Mouse (Mus musculus) adrenal gland, postnatal 4 days (tissue): ENCODE results near the gene Calu. TPM values are rescaled to one million over a fixed set of nuclear protein-coding genes. Genes with fewer than 3 reads are reported as not detected.
"Not testable (repeated sequence)": the region's sequence is repeated elsewhere in the genome, so short reads cannot be mapped to it uniquely, and the experiment has no call there.

Experiments
- DNase-seq, 2 experiments: peaks; one replicate each; pipeline ENCODE4 v3.0.0; 2021 to 2022; ENCODE audit warnings: low spot score in 2 of 2, mixed read lengths in 2 of 2
- long read RNA-seq, 2 experiments: library from polyadenylated mRNA; stranded (forward); transcript quantifications; one replicate each; pipeline ENCODE4 v2.0.0; 2021
- total RNA-seq, 2 experiments: library from RNA; stranded (reverse); gene quantifications; 2 replicates each; pipeline ENCODE4 v1.2.3; 2021

Calu gene
- 100 to 1,000 TPM; 194 to 202 TPM for total RNA-seq
- long read RNA-seq, experiment 1, transcript Calu-201 (7 exons, 3,229 nt): major isoform, 47 of 96 reads
- long read RNA-seq, experiment 1, transcript Calu-202 (7 exons, 2,670 nt): minor isoform, 23 of 96 reads
- long read RNA-seq, experiment 1, partial matches to known transcripts: 7 of 96 reads
- long read RNA-seq, experiment 1, other reads (novel, unspliced or antisense): 19 of 96 reads
- long read RNA-seq, experiment 2, transcript Calu-201 (7 exons, 3,229 nt): major isoform, 137 of 242 reads
- long read RNA-seq, experiment 2, transcript Calu-202 (7 exons, 2,670 nt): minor isoform, 55 of 242 reads
- long read RNA-seq, experiment 2, partial matches to known transcripts: 11 of 242 reads
- long read RNA-seq, experiment 2, other reads (novel, unspliced or antisense): 39 of 242 reads

DNA sequence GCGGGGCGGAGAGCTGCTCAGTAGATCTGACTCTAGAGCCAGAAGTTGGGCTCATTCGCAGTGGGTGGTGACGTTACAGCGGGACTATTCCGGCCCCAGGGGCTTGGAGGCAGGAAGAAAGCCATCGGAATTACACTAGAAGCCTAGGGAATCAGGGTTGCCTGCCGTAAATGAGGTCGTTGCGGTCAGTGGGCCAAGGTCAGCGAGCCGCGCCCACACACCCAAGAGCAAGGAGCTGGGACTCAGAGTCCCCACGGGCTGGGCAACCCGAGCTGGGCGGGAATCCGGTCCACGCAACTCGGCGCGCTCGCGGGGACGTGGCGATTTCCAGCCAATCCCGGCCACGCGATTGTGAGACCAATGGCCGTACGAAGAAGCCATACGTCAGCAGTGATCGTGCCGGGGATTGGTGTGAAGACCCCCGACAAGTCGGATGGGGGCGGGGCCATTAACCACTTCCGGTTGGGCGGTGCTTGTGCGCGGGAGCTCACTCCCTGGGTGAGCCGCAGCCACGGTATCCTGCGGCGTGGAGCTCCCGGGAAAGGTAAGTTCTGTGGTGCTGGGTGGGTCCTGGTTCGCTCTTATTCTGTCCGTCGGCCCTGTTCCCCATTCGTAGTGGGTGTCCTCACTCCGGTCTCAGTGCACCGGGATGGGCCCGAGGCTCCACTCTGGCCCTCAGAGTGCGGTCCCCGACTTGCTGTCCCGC lies at the start of gene Calu:
Calu (plus strand) TSS at position 405 of the 706 bp plus-strand sequence.
- DNase-seq: peak; percentile 97 to 99

DNA sequence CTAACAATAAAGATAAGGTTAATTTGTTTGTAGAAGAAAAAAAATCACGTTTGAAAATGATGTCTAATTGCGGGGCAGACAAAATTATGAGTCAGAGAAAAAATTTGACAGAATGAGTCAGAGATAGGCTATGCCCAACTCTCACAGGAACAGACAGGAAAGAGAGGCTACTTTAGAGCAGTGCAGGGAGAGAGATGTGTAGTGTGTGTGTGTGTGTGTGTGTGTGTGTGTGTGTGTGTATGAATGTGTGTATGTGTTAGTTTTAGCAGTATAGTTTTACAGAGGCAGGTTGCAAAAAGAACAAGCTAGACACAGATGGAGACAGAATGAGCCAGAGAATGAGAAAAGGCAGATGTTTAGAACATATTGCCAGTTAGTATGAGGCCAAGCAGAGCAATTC lies 48.8 kb upstream of the Calu start:
- DNase-seq: no peak

DNA sequence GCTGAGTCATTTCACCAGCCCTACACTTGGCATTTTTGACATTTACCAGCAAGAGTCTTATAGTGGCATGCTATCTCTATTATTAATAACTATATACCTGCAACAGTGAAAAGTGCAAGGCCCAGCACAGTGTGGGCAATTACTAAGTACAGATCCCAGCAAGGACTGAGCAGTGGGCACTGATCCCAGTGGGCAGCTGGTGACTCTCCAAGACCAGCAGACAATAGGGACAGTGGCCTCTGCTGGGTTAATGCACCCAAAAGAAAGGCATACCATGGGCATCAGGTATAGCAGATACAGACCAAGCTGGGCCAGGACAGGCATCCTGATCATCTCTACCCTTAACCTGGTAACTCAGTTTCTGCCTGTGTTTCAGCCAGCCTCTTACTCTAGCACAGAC lies 44.6 kb upstream of the Calu start:
- no peak for DNase-seq

DNA sequence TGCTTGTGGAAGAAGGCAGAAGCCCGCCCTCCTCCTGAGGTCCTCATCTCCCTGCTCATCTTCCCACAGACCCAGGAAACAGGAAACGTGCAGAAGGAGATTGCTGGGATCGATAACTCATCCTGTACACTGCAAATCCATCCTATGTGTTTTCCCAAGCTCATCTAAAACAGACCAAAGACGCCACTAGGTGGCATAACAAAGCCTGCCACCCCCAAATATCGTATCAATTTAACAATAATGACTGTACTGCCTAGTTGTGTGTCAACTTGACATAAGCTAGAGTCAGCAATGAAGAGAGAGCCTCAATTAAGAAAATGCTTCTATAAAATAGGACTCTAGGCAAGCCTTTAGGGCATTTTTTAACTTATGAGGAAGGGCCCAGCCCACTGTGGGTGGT lies 44.1 kb upstream of the Calu start:
- DNase-seq: no peak

DNA sequence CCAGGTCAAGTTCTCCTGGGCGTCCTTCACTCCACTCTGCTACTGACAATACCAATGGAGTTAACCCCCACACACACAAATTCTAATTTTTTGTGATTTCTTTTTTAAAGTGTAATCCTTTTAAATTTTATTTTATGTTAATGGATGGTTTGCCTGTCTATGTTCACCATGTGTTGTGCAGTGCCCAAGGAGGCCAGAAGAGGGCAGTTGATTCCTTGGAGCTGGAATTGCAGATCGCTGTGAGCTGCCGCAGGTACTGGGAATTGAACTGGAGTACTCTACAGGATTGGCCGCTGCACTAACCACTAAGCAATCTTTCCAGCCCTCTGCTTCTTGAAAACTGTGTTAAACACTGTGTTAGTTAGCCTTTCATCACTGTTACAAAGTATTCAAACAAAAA lies 42.4 kb upstream of the Calu start:
- no peak for DNase-seq

DNA sequence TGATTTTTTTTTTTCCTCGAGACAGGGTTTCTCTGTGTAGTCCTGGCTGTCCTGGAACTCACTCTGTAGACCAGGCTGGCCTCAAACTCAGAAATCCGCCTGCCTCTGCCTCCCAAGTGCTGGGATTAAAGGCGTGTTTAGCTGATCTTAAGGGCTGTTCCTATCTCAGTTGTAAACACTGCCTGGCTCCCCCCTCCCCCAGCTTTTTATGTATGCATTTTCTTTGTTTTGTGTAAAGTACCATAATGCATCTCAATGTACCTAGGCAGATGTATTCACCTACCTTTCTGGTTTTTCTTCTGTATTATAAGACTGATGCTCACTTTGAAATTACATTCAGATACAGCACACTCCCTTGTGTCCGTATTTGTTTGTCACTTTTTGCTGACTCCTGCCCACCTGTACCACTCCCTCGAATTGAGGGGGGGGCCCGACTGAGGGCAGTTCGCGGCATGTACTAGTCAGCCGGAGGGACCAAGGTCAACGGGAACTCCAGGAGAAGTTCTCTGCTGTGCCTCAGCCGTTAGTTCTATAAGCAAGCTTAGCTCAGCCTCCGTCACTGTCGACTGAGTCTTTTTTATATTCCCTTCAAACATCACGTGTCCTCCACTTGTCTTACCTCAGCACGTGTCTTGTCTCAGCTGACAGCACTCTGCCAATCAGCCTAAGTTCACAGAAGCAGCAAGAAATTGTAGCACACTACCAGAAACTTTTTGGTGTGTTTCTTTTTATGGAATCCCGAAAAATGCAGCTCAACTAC lies 38.8 kb upstream of the Calu start:
- no peak for DNase-seq

DNA sequence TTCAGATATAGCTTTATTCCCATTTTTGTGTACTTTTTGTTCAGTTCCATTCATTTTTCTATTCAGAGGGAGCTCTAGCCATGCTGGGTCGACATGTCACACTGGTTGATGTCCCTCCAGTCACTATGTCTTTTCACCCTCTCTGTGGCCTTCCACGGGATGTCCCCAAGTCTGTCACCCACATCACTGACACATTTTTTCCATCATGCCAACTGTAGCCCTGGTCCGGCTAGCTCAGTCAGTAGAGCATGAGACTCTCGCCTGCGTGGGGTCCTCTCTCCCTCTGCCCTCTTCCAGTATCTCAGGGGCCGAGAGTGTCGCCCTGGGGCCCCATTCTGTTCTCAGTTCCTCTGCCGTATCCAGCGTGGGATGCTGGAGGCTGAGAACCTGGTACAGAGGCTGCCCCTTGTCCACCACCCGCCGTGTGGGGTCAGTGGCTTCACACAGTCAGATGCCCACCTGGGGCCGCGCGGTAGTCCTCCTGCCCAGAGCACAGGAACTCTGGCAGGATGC lies 34.1 kb upstream of the Calu start:
- DNase-seq: no peak

DNA sequence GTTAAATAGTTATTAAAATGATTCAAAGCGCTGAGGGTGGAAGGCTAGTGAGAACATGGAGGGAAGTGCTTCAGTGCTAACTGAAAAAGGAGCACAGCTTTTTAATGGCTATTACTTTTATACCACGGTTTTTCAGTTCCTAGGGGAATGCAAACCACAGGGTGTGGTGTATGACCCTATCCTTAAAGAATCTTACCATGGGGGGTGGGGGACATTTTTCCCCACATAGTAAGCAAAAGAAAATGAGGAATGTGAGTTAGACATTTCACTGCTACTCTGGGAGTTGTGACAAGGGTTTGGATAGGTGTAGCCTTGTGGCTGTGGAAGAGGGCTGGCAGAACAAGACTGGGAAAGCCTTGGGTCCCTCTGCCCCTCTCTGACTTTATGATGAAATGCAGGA lies 30.6 kb upstream of the Calu start:
- DNase-seq: no peak

DNA sequence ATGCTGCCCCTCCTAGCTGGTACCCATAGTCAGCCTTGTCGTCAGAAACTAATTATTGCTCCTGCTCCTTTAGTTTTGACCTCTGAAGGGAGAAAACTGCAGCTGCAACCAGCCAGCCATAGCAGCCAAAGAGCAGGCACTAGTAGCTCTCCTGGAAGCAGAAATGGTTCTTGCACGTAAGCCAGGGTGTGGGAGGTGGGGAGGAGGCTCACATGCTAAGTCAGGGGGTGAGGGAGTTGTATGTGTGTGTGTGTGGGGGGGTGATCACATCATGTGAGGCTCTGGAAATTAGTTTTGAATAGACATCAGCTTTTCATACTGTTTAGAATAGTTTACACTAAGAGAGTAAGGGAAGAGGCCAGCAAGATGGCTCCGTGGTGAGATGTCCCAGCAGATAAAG lies 29.9 kb upstream of the Calu start:
- no peak for DNase-seq

DNA sequence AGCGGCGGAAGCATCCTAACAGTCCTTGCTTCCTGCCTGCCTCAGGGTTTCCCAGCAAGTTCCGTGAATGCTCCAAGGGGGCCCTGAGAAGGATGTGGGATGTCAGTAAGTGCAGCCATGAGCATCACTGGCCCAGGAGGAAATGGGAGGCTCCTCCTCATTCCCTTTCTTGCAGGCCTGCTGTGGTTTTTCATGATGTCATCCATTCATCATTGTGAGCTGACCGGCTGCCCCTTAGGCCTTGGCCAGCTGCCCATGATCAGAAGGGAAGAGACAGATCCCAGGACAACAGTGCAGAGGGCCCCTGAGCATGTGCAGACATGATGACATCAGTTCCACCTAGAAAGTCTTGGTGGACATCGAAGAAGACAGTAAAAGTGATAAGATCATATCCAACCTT lies 29.0 kb upstream of the Calu start, which contains the start of gene Fam71f1:
Fam71f1 (plus strand) TSS at position 262 of the 400 bp plus-strand sequence.
- DNase-seq: peak; percentile 5 to 47

DNA sequence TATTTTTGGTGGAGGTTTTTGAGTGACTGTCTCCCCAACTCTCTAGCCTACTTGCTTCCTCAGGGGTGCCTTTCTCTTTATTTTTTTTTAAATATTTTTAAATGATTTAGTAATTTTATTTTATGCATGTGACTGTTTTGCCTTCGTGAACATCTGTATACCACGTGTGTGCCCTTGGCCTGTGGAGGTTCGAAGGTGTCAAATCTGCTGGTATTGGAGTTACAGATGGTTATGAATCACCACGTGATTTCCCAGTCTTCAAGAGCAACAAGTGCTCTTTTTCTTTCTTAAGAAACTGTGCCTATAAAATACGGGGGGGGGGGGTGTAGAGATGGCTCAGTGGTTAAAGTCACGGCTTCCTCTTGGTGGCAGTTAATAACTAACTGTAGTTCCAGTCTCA lies 26.3 kb upstream of the Calu start:
- no peak for DNase-seq

DNA sequence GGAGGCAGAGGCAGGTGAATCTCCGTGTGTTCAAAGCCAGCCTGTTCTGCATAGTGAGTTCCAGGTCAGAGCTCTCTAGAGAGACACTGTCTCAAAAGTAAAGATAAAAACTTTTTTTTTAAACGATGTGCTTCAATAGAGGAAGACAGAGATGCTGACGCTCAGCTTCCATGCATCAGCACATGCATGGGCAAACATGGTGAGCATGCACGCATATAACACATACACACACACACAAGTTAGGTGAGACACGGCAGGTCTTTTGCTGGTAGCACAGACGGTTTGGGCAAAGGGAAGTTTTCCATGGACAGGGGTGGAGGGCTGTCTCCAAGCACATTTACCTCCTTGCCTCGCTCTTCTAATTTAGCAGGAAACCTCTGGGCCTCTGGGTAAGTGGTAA lies 25.7 kb upstream of the Calu start:
- no peak for DNase-seq

DNA sequence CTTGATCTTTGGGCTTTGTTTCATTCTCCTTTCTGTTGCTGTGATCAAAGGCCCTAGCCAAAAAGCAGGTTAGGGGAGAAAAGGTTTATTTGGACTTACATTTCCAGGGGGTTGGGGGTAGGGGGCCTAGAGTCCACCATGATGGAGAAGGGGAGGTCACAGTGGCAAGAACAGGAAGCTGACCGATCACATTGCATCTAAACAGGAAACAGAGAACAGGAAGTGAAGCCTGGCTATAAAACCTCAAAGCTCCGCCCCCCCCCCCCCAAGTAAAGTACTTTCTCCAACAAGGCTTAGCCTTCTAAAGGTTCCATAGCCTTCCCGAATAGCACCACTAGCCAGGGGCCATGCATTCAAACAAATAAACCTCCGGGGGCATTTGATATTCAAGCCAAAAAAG lies 25.1 kb upstream of the Calu start:
- no peak for DNase-seq

DNA sequence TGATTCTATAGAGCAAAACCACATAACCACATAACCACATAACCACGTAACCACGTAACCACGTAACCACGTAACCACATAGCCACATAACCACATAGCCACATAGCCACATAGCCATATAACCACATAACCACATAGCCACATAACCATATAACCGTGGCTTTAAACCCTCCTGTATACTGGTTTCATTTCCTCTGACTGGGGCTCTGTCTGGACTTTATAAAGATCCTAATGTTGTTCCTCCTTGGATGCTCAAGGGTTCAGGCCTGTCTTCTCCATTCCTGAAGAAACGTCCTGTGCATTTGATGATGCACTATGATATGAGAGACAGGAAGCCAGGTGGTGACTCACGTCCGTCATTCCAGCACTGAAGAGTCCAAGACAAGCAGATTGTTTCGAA lies 20.9 kb upstream of the Calu start:
- DNase-seq: no peak

DNA sequence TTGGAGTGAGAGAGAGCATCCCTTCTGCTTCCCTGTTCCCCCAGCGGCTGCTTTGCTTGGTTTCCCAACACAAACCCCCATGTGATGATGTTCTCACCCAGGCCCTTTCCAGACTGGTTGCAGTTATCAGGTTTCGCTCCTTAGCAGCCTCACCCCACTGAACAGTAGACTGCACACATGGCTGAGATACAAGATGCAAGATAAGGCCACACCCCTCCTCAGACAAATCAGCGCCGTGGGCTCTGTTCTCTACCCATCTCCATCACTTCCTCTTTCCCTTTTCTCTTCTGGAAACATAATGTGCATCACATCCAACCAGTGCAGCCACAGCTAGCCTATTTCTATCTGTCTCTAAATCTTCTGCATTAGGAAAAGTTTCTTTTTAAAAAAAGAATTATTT lies 18.4 kb upstream of the Calu start:
- no peak for DNase-seq

DNA sequence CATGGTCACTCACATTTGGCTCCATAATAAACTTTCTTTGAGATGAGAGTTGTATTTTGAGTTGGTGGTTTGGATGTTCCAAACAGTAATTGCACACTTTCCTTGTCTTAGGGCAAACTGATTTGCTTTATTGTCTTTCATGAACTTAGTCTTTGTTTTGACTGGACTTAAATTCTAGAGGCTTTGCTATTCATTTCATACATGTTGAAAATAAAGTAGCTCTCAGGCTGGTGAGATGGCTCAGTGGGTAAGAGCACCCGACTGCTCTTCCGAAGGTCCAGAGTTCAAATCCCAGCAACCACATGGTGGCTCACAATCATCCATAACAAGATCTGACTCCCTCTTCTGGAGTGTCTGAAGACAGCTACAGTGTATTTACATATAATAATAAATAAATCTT lies 1.4 kb upstream of the Calu start:
- not testable (repeated sequence) for DNase-seq

DNA sequence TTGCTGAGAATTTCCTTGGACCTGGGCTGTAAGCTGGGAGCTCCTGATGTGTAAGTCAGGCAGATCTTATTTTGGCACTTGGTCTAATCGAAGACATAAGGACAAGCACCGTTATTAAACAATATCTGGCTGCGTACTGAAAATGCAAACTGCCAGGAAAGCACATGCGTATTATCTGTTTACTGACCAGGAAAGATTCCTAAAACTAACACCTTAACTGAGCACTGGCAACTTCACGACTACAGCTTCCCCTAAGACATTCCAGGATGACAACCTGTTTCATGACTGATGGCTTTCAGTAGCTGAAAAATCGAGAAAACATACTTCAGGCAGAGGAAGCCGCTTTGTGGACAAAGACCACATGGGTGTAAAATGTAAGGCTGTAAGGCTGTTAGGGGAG lies 680 bp upstream of the Calu start:
- no peak for DNase-seq

DNA sequence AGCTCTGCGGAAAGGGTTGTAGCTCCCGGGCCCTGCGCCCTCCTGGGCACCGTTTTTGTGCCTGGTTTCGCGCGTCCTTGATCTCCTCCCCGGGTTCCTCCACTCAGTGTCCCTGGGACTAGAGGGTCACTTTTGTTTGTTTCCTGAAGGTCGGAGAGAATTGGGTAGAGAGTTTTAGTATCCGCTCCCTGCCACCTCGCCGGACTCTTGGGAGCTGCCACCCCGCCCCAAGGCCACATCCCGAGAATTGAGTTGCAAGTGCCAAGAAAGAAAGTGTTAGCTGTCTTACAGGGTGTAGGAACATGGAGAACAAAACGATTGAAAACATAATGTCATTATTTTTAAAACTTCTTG lies 479 bp downstream of the Calu start:
- no peak for DNase-seq

DNA sequence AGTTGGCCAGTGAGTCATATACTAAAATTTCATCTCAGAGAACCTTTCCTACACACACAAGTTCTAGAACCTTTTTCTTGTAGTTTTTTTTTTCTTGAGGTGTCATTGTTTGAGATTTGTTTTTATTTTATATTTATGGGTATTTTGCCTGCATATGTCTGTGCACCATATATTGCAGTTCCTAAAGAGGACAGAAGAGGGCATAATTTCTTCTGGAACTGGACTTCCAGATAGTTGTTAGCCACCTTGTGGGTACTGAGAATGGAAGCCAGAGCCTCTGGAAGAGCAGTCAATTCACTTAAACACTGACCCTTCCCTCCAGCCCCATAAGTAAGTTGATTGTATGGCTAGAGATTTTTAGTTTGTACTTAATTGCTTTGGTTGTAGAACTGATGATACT lies 3.7 kb downstream of the Calu start:
- DNase-seq: no peak

DNA sequence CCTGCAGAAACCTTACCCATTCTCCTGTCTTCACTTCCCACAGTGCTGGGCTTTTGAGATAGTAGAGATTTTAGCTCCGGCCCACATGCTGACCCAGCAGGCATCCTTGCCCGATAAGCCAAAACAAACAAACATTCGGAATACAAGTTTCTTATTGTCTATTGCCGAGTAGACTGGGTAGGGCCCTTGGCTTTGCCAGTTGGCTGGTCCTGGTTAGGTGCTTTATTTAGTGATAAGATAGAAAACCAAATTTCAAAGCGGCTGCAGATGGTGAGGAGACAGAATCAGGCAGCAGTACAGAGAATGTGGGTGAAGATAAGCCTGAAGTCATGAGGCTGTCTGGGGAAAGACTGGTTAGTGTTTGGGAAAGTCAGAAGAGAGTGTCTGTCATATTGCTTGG lies 4.9 kb downstream of the Calu start:
- DNase-seq: no peak

DNA sequence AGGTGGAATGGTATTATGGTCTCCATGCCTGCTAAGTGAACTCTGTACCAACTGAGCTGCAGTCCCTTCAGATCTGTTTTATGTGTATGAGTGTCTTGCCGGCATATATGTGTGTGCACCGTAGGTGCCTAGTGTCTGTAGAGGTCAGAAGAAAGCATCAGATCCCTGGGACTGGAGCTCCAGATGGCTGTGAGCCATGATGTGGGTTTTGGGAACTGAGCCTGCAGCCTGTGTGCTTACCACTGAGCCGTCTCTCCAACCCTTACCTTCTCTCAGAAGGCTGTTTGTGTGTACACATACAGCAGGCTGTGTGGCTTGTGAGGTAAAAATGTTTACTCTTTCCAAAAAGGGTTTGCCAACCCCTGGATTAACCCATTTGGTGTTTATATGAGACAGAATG lies 11.5 kb downstream of the Calu start:
- no peak for DNase-seq

DNA sequence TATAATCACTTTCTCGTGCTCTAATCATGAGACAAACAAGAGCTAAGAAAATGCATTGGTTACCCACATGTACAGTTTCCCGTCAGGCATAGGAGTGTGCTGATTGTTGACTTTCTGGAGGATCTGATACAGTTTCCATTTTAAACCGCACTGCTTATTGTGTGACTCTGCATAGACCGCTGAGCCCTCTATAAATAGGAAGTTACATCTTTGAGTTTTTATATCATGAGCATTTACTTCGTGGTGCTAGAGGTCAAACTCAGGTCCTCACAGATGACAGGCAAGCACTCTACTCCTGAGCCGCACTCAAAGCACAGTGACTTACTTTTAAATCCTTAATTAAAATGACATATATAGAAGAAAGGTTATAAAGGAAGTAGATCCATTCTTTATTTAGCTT lies 12.3 kb downstream of the Calu start:
- DNase-seq: no peak
